Mouse (Mus musculus) embryonic fibroblast, embryonic 13.5 days (primary cell): ENCODE data around the gene Txn1. TPM values are rescaled to one million over a fixed set of nuclear protein-coding genes. Genes with fewer than 3 reads are reported as not detected.

Source experiments
- H3K27ac ChIP-seq: 2 replicates; pipeline ENCODE4 v1.5.1; 2012; ENCODE audit warnings: low read length, control low read depth, inconsistent platforms; ENCODE audit not compliant: insufficient read depth
- H3K4me1 ChIP-seq: 2 replicates; pipeline ENCODE4 v1.6.1; 2011; ENCODE audit warnings: low read length; ENCODE audit not compliant: control insufficient read depth, insufficient read depth
- H3K4me3 ChIP-seq: 2 replicates; pipeline ENCODE4 v1.5.1; 2011; ENCODE audit warnings: mild to moderate bottlenecking, control low read depth, low read length; ENCODE audit not compliant: insufficient read depth
- CTCF ChIP-seq: IDR thresholded peaks from 2 replicates; pipeline ENCODE4 v1.5.1; 2011; ENCODE audit warnings: mild to moderate bottlenecking, control low read depth, low read length, moderate library complexity, borderline replicate concordance; ENCODE audit not compliant: insufficient read depth
- POLR2A ChIP-seq: IDR thresholded peaks from 2 replicates; pipeline ENCODE4 v1.6.1; 2011; ENCODE audit warnings: low read depth, mild to moderate bottlenecking, control low read depth, low read length, moderate library complexity
- polyA plus RNA-seq: library from polyadenylated mRNA; stranded (reverse); fragments of >200 nt; gene quantifications from 2 replicates; pipeline ENCODE4 v1.2.4, GENCODE M21; 2011; ENCODE audit warnings: low read depth; ENCODE audit not compliant: missing spikeins, insufficient read length

Txn1 gene
- polyA plus RNA-seq, 1 experiment, result 295 TPM

DNA sequence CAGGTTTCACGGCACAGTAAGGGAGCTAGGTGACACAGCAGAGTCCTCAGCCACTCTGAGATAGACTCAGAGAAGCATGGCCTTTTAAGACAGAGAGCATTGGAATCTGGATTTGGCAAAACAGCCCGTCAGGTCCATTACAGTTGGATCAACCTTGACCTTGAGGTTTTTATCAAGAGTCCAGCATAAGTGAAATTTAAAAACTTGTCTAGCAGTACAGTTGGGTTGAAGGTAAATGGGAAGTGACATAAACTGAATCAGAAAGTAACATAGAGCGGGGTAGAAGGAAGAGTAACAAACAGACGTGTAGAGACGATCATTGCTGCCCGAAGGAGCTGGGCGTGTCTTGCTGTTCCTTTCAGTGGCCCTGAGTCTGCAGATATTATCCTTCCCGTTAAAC lies 2.8 kb upstream of the Txn1 start:
- peaks cover 16% of the 10 kb centered on the region for H3K4me1 ChIP-seq
- H3K4me3 ChIP-seq, result no peak overlapping the region
- no peak for TF ChIP-seq POLR2A
- no peak for TF ChIP-seq CTCF
- no peak overlapping the region for H3K27ac ChIP-seq

DNA sequence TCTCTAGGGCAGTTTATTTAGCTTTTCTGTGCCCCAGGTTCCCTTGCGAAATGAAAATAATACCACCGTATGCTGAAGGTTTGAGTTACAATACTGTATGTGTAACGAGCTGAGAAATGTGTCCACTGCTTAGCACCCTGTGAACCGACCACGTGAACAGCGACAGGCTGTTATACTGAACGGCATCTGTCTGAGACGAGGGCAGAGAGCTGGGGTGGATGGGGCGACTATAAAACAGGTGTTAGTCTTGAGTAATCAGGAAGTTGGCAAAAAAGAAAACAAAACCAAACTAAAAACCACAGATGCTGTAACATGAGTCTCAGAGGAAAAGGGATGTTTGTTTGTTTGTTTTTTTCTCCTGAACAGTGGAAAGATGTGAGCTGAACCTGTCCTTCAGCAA lies 1.9 kb upstream of the Txn1 start:
- Histone ChIP-seq H3K27ac (no peak overlapping the region), H3K4me3 (no peak overlapping the region), H3K4me1 (peaks cover 15% of the 10 kb centered on the region)
- TF ChIP-seq POLR2A (no peak), CTCF (no peak)

DNA sequence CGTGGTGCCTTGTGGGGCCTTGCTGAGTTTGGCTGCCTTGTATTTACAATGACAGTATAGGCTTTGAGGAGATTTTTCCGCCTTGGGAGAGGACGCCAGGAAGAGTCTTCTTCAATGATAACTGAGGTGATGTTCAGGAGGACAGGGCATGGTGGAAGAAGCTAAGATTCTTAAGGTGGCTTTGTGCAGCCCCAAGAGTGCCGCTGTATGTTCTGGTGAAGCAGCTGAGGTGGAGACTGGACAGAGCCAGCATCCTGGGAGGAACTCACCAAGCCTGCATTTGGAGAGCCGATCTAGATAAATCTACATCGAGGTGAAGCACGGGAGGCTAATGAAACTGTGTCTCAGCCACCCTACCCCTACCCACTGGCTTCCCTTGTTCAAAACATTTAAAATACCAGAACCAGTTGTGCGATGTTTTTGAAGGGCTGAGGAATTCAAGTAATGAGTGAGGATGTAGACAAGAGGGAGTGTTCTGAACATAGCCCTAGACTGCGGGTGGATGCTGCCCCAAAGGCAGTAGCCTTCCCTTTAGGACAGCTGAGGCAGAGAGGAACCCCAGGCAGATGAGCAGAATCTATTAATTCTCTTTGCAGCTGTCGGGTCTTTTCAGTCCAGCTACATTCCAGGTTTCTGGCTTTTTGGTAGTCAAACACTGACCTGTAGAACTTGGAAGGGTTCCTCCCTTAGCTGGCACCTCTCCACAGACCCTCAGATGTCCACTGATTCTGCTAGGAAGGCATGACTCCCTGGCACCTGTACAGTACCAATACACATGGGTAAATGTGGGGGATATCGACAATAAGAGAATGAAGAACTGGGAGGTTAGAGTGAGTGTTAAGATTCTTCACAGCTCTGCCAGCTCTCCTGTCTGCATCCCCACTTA lies 1.2 kb upstream of the Txn1 start:
- TF ChIP-seq POLR2A (no peak; the same call in 1 of the 2 replicates), CTCF (no peak)
- Histone ChIP-seq H3K4me3 (peak overlapping the region; percentile 20), H3K27ac (peak overlapping the region; percentile 95), H3K4me1 (peaks cover 15% of the 10 kb centered on the region)

DNA sequence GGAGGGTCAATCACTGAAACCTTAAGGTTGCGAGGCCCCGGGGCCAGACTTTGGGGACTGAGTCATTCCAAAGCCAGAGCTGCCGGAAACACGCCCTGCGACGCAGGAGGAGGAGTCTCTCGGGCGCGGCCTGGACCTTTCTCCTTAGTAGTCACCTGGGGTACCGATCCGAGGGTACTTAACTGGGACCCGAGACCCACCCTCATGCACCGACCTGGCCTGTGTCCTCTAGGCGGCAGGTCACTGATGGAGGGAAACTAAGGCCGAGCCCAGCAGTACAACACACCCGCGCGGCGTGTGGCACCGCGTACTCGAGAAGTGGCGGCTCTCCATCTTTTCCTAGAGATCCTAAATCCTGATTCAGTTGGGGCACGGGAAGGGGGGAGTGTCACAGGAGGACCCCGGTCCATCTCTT lies 660 bp downstream of the Txn1 start:
- H3K4me3 ChIP-seq, result peak overlapping the region; percentile 82
- peaks cover 15% of the 10 kb centered on the region for H3K4me1 ChIP-seq
- TF ChIP-seq POLR2A (peak; percentile 63), CTCF (no peak)
- H3K27ac ChIP-seq, result peak overlapping the region; percentile 58

DNA sequence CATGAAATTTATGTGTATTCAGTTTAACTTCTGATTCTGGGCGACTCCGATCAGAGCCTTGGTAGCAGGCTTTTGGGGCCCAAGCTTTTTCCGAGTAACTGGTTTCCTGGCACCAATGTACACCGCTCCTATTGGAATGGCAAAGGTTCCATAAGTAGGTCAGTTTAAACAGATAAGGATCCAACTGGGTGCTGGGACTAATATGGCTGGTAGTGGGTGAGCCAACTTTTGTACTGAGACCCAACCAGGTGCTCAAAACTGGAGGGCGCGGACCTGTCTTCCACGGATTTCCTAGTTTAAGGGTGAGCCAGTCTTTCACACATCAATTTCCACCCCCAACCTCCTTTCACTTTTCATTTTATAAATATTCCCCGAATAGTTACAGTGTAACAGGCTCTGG lies 1.2 kb downstream of the Txn1 start:
- peak overlapping the region; percentile 58; the same call in 1 of the 2 replicates for H3K27ac ChIP-seq
- no peak for TF ChIP-seq CTCF

DNA sequence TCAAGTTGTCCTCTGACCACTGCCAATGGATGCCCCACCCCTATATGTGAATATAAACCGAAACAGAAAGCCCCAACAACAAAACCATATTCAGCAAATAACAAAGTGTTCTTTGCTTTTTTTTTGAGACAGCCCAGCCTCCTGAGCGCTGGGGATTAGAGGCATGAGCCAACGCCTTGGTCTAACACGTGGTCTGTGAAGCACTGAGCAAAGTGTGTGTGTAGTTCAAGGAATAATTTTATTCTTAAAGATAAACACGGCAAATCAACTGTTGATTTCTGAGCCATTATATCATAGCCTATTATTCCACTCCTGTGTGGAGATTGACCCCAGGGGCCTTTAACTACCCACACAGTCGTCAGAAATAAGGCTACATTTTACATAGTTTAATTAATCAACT lies 1.6 kb downstream of the Txn1 start:
- Histone ChIP-seq H3K27ac (no peak overlapping the region), H3K4me3 (peak overlapping the region; percentile 82), H3K4me1 (peaks cover 15% of the 10 kb centered on the region)
- no peak for TF ChIP-seq CTCF
- TF ChIP-seq POLR2A, result no peak

More for the DNA sequence above, 1.2 kb downstream of the Txn1 start:
- H3K4me3 ChIP-seq, result peak overlapping the region; percentile 82
- H3K4me1 ChIP-seq, result peaks cover 15% of the 10 kb centered on the region

DNA sequence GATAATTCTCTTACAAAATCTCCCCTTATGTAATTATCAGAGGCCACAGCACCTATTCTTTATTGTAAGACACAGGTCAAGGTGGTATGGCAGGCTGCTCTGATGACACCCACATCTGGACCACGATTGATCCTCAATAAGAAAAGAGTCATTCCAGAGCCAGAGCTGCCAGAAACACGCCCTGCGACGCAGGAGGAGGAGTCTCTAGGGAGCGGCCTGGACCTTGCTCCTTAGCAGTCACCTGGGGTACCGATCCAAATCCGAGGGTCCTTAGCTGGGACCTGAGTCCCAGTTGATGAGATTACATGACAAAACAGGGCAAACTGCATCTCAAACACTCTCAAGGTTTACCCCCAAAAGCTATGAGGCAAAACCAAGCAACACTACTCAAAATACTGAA lies 2.4 kb downstream of the Txn1 start:
- Histone ChIP-seq H3K4me3 (peak overlapping the region; percentile 82), H3K27ac (no peak overlapping the region), H3K4me1 (peaks cover 15% of the 10 kb centered on the region)
- TF ChIP-seq CTCF (no peak), POLR2A (no peak)

DNA sequence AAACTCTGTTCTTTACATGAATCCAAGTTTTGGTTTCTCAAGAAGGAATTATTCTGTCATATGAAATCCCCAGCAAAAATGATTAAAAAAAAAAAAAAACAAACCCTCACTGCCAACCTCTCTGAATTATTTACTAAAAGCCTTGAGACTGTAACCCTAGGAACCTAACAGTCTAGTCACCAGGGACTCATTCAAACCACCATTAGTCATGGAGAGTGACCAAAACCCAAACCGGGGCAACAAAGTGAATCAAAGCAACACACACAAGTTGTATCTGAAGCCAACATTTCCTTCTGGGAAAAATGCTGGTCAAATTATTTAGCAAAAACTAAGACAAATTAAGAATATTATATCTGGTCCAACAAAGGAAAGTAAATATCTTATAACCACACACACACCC lies 3.3 kb downstream of the Txn1 start:
- Histone ChIP-seq H3K27ac (no peak overlapping the region), H3K4me1 (peaks cover 13% of the 10 kb centered on the region)

DNA sequence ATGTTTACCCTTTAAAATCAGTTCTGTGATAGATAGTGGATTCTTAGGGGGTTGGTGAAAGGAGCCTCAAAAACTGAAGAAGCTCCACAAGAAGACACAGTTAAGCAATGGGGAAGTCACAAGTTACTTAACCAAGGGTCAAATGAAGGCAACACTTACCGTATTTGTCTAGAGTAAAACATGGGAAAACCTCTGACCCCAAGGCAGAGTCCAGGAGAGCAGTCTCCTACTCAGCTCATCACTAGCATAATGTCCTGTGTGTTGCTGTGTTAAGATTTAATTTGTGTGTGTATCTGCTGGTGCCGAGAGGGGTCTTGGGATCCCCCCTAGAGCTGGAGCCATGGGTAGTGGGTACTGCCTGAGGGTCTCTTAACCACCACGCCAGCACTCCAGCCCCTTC lies 3.8 kb downstream of the Txn1 start:
- H3K27ac ChIP-seq, result no peak overlapping the region
- TF ChIP-seq POLR2A (no peak), CTCF (no peak)
- H3K4me1 ChIP-seq, result peaks cover 9% of the 10 kb centered on the region
- H3K4me3 ChIP-seq, result no peak overlapping the region

More for the DNA sequence above, 3.3 kb downstream of the Txn1 start:
- H3K4me3 ChIP-seq, result no peak overlapping the region
- no peak for TF ChIP-seq POLR2A
- TF ChIP-seq CTCF, result no peak

DNA sequence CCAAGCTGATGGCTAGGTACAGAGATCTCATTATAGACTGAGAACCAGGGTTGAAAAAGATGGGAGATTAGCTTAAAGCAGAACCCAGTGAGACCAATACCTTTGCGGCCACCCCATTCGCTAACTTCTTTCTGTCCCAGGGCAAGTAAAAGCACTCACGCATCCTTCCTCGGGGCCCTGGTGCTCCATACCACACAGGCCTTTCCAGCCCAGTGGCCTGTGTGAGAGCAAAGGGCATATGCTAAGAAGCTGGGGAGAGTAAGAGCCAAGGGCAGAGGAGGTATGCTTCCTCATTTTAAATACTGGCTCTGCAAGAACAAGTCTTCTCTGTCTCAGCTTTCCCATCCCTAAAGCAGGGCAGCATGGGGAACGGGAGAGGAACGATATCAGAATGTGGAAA lies 6.3 kb downstream of the Txn1 start:
- Histone ChIP-seq H3K27ac (no peak overlapping the region), H3K4me1 (peaks cover 2% of the 10 kb centered on the region; the same call in 1 of the 2 replicates), H3K4me3 (no peak overlapping the region)
- no peak for TF ChIP-seq POLR2A
- no peak for TF ChIP-seq CTCF
